In genomic region chr19:46705779-46706495, GRCm38 (mm10) we compare ENCODE assay signal across 1 mouse cellular context.
TF ChIP-seq lines count a peak whose summit lies in the region.

No protein-coding gene starts in this region.

TF ChIP-seq in MEL, 35 proteins besides CTCF, POLR2A, EP300 and RAD21 (continued from another document):
- peak; percentile 44 for TF ChIP-seq TCF12 (IDR thresholded peaks at IDR 0.05; ENCODE audit: low read depth, low read length)
- peak; percentile 75 for TF ChIP-seq TBP (IDR thresholded peaks at IDR 0.05; ENCODE audit: low read depth, low read length)
- TF ChIP-seq ZC3H11A (IDR thresholded peaks at IDR 0.05; ENCODE audit: low read depth, low read length), result no peak
- TF ChIP-seq ZMIZ1 (IDR thresholded peaks at IDR 0.05; ENCODE audit: low read depth, low read length), result no peak
- TF ChIP-seq KAT2A (conservative IDR thresholded peaks at IDR 0.05; ENCODE audit: low read depth, low read length), result no peak
- no peak for TF ChIP-seq TAL1 (IDR thresholded peaks at IDR 0.05; ENCODE audit: low read length)
- no peak for TF ChIP-seq CHD2 (IDR thresholded peaks at IDR 0.05; ENCODE audit: low read length)
- peak; percentile 48; the same call in 1 of the 2 replicates for TF ChIP-seq SIN3A (IDR thresholded peaks at IDR 0.05; ENCODE audit: low read length)
